Mouse (Mus musculus): ENCODE data around the gene Pcsk2. TPM values are rescaled to one million over a fixed set of nuclear protein-coding genes. Genes with fewer than 3 reads are reported as not detected.

Gene Pcsk2
- total RNA-seq, 2 experiments from 2014 or later = not detected

GRCm38 (mm10) chr2:143715110-143715509 lies 169.2 kb downstream of the Pcsk2 start:
- ATAC-seq (replicated peaks; ENCODE audit: low FRiP score, poor library complexity, severe bottlenecking) = no peak

GRCm38 (mm10) chr2:143723231-143723630 lies 177.3 kb downstream of the Pcsk2 start:
- ATAC-seq (replicated peaks; ENCODE audit: low FRiP score, poor library complexity, severe bottlenecking) = no peak

GRCm38 (mm10) chr2:143724101-143724500 lies 178.1 kb downstream of the Pcsk2 start:
- no peak for ATAC-seq (replicated peaks; ENCODE audit: low FRiP score, poor library complexity, severe bottlenecking)

DNA sequence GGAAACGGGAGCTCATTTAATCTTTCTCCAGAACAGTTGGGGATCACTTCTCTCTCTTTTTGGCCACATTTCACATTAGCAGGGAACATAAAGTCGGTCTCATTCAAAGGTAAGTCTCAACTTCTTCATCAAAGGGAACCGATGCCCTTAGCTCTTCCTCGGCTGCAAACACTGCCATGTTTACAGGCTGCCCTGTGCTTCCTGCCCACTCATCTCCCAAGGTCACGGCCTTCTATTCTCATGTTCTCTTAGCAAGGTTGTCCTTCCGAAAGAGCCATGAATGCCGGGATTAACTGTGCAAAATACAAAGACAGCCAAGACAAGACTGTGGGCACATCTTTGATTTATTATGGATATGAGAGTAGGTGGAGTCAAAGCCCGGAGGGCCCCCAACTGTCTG lies 178.8 kb downstream of the Pcsk2 start:
- no peak for ATAC-seq (replicated peaks; ENCODE audit: low FRiP score, poor library complexity, severe bottlenecking)

DNA sequence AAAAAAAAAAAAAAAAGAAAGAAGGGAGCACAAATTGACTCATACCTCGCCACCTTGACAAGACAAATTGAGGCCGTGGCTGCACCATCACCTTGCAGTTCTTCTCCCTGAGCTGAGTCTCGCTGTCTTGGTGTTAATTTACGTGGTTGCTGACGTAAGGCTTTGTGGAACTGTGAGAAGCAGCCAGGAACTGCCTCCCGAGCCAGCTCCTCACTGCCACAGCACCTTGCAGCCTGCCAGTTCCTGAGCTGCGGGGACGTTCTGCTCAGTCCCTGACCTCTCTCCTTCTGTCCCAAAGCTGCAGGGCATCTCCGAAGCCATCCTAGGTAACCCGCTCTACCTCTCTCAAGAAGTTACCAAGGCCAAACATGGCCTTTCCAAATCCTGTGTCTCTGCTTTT lies 186.5 kb downstream of the Pcsk2 start:
- no peak for ATAC-seq (replicated peaks; ENCODE audit: low FRiP score, poor library complexity, severe bottlenecking)

DNA sequence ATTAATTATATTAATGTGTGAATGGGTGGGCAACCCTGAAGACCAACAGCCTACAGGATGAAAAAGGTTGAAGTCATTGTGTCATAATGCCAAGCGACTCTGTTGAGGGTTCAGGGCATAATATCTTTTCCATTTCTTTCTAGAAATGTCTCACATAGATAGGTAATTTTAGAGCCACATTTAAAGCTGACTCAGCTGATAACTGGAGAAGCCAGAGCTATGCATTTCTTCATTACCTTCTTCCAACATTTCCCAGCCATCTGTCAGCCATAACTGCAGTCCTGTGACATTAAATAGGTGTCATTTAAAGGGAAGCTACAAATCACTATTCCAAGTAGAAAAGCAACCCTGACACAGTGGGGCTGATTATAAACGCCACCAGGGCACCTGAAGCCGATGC lies 189.5 kb downstream of the Pcsk2 start:
- no peak for ATAC-seq (replicated peaks; ENCODE audit: low FRiP score, poor library complexity, severe bottlenecking)

- no peak for ATAC-seq (replicated peaks; ENCODE audit: low FRiP score, poor library complexity, severe bottlenecking)
These were observed 193.7 kb downstream of the Pcsk2 start for GRCm38 (mm10) chr2:143739475-143740226.

GRCm38 (mm10) chr2:143742436-143742835 lies 196.5 kb downstream of the Pcsk2 start:
- no peak for ATAC-seq (replicated peaks; ENCODE audit: low FRiP score, poor library complexity, severe bottlenecking)

- ATAC-seq (replicated peaks; ENCODE audit: low FRiP score, poor library complexity, severe bottlenecking) = no peak
These were observed 197.1 kb downstream of the Pcsk2 start for GRCm38 (mm10) chr2:143743081-143743480.

- no peak for ATAC-seq (replicated peaks; ENCODE audit: low FRiP score, poor library complexity, severe bottlenecking)
These were observed 206.3 kb downstream of the Pcsk2 start for GRCm38 (mm10) chr2:143752051-143752788.

- ATAC-seq (replicated peaks; ENCODE audit: low FRiP score, poor library complexity, severe bottlenecking) = no peak
These were observed 230.5 kb downstream of the Pcsk2 start for GRCm38 (mm10) chr2:143776448-143776847.

- ATAC-seq (replicated peaks; ENCODE audit: low FRiP score, poor library complexity, severe bottlenecking) = no peak
These were observed 234.4 kb downstream of the Pcsk2 start for GRCm38 (mm10) chr2:143780310-143780709.

GRCm38 (mm10) chr2:143789911-143790310 lies 244.0 kb downstream of the Pcsk2 start:
- no peak for ATAC-seq (replicated peaks; ENCODE audit: low FRiP score, poor library complexity, severe bottlenecking)

DNA sequence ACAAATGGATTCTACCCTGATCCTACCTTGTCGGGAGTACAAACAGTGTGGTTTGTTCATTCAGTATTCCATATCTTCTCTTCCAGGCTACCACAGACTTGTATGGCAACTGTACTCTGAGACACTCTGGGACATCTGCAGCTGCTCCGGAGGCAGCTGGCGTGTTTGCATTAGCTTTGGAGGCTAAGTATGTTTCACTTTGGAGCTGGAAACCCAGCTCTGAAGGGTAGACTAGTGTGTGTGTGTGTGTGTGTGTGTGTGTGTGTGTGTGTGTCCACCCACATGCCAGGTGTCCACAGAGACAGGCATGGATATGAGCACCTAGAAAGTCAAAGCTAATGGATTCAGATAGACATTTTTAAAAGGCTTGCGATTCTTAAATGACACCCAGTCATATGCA lies 249.9 kb downstream of the Pcsk2 start:
- ATAC-seq (replicated peaks; ENCODE audit: low FRiP score, poor library complexity, severe bottlenecking) = no peak

DNA sequence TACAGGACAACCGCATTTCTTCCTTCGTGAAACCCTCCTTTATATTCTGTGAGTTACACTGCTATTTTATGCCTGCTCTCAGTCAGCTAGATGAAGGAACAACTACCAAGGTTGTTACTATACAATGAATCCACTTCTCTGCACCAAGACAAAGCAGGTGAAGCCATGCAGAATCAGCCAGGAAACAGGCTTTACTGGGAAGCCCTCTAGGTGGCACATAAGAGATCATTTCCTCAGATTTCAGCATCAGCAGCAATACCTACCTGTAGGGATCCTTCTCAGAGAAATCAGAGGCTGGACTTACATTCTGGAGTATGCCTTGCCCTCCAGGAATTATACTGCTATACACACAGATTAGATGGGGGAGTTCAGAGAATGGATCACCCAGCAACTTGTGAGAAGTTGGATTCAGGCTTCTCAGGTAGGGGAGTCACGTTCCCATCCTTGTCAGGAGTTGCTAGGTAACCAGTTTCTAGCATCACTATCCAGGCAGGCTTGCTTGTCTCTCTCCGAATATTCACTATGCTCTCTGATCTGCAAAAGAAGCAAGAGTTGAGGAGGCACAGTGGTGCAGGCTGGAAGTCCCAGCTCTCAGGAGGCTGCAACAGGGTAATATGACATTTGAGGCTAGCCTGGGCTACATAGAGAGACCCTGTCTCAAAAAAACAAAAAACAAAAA lies 250.5 kb downstream of the Pcsk2 start:
- no peak for ATAC-seq (replicated peaks; ENCODE audit: low FRiP score, poor library complexity, severe bottlenecking)

DNA sequence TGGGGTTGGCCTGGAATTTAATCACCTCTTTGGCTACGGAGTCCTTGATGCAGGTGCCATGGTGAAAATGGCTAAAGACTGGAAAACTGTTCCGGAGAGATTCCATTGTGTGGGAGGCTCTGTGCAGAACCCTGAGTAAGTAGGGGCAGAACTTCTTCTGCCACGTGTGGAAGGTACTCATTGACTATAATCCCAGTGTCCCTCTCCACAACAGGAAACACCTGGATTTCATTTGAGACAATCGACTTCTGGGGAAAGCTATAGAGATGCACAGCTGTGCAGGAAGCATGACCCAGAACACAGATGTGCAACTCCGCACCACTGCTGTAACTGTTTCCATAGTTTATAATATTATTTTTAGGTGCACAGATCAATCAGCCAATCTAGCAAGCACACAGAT lies 255.1 kb downstream of the Pcsk2 start:
- no peak for ATAC-seq (replicated peaks; ENCODE audit: low FRiP score, poor library complexity, severe bottlenecking)

DNA sequence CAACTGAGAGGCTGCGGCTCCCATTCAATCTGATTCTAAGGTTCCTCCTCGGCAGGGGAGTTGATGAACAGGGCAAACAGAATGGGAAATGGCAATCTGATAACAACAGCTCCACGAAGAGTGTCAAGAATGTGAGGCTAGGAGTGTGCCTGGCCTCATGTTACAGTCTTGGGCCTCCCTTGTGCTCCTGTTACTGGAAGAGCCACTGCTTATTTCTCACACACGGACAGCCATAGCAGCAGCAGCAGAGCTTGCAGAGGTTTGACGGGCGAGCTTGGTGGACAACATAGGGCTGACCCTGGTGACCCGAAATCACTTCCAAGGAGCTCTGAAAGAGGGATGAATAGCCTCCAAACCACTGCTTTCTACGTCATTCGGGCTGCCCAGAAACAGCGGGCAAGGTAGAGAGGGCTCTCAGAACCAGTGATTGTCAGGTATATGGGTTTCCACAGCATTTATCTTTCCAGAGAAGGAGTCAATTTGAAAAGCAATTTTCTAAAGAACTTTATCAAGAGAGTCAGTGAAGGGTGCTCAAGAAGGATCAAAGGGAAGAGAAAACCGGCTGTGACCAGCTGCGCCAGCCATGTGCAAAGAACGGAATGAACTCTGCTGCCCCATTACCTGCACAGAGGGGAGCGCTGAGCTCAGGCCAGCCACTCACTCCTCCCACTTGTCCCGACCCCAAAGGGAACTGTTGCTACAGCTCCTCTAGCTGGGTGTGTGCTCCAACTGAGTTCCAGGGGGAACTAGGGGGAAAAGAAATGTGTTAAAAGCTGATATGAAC lies 260.4 kb downstream of the Pcsk2 start:
- ATAC-seq (replicated peaks; ENCODE audit: low FRiP score, poor library complexity, severe bottlenecking) = no peak

DNA sequence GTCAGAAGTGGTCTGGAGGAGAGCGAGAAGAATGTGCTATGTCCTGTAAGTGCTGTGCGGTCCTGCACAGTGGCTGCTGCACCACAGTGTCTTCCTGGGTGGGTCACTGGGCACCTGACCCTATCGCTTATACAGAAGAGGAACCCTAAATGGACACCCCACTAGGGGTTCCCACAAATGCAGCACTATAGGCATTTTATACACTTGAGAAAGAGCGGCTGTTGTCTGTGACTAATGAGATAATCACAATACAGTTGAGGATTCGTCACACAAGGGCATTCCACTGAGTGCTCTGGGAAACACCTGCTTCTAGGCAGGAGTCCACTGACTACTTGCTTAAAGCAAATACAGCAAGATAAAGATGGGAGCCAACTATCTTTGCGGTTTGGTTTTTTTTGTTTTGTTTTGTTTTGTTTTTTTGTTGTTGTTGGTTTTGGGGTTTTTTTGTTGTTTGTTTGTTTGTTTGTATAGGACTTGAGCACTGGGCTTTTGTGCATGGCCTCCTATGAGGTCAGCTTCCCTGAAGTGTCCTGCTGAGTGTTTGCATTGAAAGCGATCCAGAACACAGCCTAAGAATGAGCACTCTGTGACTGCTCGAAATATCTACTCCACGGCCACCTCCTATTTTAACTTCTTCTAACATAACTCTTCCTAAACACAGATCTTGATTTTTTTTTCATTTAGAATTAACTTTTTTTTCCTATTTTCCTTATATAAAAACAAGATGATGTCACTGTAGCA lies 261.1 kb downstream of the Pcsk2 start:
- ATAC-seq (replicated peaks; ENCODE audit: low FRiP score, poor library complexity, severe bottlenecking) = no peak

DNA sequence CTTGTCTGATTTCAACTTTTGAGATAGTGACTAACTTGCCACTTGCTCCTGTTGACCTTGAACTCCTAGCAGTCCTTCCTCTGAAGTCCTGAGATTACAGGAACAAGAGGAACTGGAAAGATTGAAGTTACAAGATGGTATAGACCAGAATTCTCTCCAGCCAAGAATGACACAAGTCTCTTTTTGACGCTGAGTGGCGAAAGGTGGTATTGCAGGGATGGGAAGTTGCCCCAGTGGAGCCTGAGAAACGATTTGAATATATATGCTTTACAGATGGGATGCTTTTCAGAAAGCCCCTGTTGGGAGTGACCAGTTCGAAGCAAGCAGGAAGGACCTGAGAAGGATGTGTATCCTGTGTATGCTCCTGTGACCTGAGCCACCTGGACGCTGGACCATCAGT lies 262.8 kb downstream of the Pcsk2 start:
- no peak for ATAC-seq (replicated peaks; ENCODE audit: low FRiP score, poor library complexity, severe bottlenecking)

Data from erythroid progenitor cell, adult 5-6 weeks (primary cell).